Mouse (Mus musculus) bone marrow, adult 2 months (tissue): ENCODE data around the gene Sept5. TPM values are rescaled to one million over a fixed set of nuclear protein-coding genes. Genes with fewer than 3 reads are reported as not detected.

ENCODE experiments used
- H3K27ac ChIP-seq: fragments of 200-500 bp; 2 replicates; pipeline ENCODE4 v1.5.1; 2012; ENCODE audit warnings: low read depth, mild to moderate bottlenecking, control low read depth, inconsistent platforms, low read length; ENCODE audit not compliant: control insufficient read depth, poor library complexity, insufficient read depth
- H3K4me1 ChIP-seq: fragments of 200-500 bp; 2 replicates; pipeline ENCODE4 v1.6.1; 2011; ENCODE audit warnings: low read length; ENCODE audit not compliant: control insufficient read depth, insufficient read depth
- H3K4me3 ChIP-seq: fragments of 200-500 bp; replicated peaks from 2 replicates; pipeline ENCODE3; 2011; ENCODE audit warnings: mild to moderate bottlenecking, low read depth, low read length, control low read depth; ENCODE audit not compliant: control insufficient read depth
- CTCF ChIP-seq: fragments of 200-500 bp; IDR thresholded peaks from 2 replicates; pipeline ENCODE4 v1.5.1; 2011; ENCODE audit warnings: low read length, control low read depth; ENCODE audit not compliant: control insufficient read depth, insufficient read depth
- POLR2A ChIP-seq: fragments of 200-500 bp; IDR thresholded peaks from 2 replicates; pipeline ENCODE4 v1.6.1; 2011; ENCODE audit warnings: low read depth, mild to moderate bottlenecking, control low read depth, low read length, borderline replicate concordance; ENCODE audit not compliant: control insufficient read depth
- WGBS: fragments of 180-500 bp; shearing (Covaris S2); methylation state at CpG from one replicate; pipeline ENCODE4 v1.1.7; 2018; 5-methylcytosine and 5-hydroxymethylcytosine counted together
- polyA plus RNA-seq: library from polyadenylated mRNA; stranded (reverse); fragments of >200 nt; gene quantifications from 2 replicates; pipeline ENCODE4 v1.2.4, GENCODE M21; 2011; ENCODE audit warnings: low replicate concordance; ENCODE audit not compliant: missing spikeins, insufficient read depth, insufficient read length

Gene Sept5
- polyA plus RNA-seq, 1 experiment, result 41.9 TPM

DNA sequence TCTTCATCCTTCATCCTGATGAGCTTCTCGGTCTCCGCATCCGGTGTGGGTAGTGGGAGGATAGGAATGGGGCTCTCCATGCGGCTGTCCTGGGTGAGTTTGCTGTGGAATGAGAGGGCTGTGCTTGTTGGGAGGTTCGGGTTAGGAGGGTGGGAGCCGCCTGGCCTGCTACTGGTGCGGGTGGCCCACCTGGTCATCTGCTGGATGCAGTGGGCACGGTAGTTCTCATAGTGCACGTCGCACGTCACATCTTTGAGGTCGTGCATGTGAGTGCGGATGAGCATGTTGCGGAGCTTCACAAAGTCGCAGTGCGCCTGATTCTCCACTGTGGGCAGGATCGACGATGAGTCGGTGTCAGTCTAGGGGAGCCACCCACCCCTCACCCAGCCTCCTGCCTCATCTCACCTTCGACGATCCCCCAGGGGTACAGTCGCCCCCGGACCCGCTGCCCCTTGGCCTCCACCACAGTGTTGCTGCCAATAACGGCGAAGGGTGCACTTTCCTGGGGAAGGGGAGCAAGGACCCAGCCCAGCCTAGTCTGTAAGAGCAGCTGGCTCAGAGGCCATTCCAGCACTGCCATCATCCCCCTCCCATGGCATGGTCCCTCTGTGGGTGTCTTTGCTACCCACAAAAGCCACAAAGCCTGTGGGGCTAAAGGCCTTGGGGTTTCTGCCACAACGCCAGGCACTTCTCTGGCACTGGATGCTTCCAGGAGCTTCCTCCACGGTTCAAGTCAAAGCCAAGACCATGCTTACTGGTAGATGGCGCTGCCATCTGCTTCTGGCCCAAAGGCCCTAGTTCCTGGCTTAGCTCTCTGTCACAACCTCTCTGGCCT, 6.6 kb downstream of the Sept5 start:
- TF ChIP-seq POLR2A (no peak), CTCF (no peak)
- Histone ChIP-seq H3K4me3 (no peak overlapping the region), H3K4me1 (peaks cover 3% of the 10 kb centered on the region; the same call in 1 of the 2 replicates), H3K27ac (no peak overlapping the region)
- WGBS, result 36% methylated on average over 29 of the region's 29 CpGs

DNA sequence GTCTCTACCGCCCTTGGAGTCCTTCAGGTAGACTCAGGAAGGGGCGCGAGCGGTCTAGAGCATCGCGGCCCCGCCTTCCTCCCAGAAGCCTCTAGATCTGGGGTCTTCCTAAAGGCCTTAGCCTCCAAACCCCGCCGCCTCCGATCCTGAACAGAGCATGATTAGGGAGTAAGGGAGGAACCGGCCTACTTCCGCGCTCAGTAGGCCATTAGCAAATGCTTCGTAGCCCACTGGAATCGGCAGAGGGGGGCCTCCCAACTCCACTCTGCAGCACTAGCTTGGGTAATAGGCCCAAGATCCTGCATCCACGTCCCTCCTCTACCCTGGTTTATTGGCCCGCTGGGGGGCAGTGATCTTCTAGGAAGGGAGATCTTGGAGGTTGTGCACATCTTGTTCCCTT, 7.7 kb downstream of the Sept5 start, which contains the start of gene Gp1bb:
Gene Gp1bb, minus strand, starts transcription at position 385 of the 400 bp plus-strand sequence.
- TF ChIP-seq POLR2A (no peak), CTCF (no peak)
- H3K27ac ChIP-seq, result peak within 1 kb of the TSS; percentile 13
- peaks cover 5% of the 10 kb centered on the region for H3K4me1 ChIP-seq
- 9% methylated on average over 17 of the region's 17 CpGs for WGBS
- no peak within 1 kb of the TSS for H3K4me3 ChIP-seq

DNA sequence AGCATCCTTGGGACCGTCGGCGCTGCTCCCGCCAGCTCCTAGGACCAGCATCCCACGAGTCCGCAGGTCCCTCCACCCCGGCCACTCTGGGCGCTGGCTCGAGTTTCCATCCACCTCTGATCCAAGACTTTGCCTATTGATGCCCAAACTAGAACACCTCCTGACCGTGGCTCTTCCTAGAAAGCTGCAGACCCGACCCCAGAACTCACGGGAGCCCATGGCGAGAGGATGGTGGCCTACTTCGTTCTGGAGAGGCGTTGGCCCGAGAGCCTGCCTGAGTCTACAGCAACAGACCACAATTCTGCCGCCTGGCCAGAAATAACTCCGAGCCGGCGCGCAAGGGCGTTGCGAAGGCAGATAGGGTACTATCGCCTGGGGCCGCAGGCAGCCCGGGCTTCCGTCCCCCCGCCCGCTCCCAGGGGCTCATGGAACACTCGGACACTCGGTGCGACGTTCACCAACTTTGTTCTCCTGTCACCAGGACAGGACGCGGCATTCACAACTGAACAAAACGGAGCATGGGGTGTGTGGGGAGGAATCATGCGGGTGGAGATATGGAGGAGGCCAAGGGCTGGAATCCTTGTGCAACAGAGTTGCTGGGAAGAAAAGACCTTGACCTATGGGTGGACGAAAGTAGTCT, 8.3 kb downstream of the Sept5 start:
- WGBS, result 4% methylated on average over 38 of the region's 38 CpGs
- H3K4me3 ChIP-seq, result no peak overlapping the region
- H3K27ac ChIP-seq, result peak overlapping the region; percentile 13
- peaks cover 3% of the 10 kb centered on the region for H3K4me1 ChIP-seq
- TF ChIP-seq CTCF, result no peak
- no peak for TF ChIP-seq POLR2A

DNA sequence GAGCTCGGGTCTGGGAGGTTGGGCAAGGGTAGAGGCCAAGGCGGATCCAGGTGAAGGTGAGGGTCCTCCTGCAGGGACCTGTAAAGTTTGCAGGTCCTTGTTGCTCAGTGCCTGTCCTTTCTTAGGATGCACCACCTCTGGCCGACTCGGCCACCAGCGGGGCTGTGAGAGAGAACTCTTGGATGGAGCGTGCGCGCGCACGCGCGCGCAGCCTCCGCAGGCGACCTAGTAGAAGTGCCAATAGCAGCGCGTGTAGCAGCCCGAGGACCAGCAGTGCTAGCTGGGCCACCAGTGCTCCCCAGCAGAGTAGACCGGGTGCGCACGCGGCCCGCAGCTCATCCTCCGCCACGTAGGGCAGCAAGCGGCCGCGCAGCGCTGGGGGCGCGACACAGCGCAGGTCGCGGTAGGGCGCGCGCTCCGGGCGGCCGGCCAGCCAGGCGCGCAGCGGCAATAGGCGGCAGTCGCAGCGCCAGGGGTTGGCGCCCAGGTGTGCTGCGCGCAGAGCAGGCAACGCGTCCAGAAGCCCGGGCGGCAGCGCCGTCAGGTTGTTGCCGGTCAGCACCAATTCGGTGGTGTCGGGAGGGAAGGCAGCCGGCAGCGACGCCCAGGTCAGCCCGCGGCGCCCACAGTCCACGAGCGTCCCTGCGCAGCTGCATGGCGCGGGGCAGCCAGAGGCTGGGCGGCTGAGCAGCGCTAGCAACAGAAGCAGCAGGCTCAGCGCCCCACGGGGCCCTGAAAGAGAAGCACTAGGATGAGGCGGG, 9.0 kb downstream of the Sept5 start:
- peak overlapping the region; percentile 13; the same call in 1 of the 2 replicates for H3K27ac ChIP-seq
- peak overlapping the region; percentile 9 for H3K4me3 ChIP-seq
- 5% methylated on average over 74 of the region's 74 CpGs for WGBS
- peaks cover 3% of the 10 kb centered on the region for H3K4me1 ChIP-seq
- TF ChIP-seq CTCF, result no peak
- no peak for TF ChIP-seq POLR2A

DNA sequence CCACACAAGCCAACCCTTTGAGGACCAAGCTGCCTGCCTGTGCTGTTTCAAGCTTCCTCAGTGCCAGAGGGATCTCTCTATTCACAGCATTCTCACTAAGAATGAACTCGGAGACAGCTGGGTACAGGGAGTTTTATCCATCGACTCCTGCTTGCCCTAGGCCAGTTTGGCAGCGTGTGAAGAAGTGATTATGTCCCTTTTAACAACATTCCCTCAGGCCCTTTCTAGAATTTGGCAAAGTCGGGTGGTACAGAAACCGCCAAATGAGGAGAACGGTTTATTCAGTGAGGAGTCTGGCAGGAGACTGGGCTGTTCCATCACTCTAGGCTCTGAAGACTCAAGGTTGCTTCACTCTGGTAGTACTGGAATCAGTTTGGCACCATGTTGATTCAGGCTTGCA, 9.6 kb downstream of the Sept5 start:
- Histone ChIP-seq H3K27ac (no peak overlapping the region), H3K4me3 (no peak overlapping the region), H3K4me1 (peaks cover 3% of the 10 kb centered on the region)
- WGBS, result 54% methylated on average over 6 of the region's 6 CpGs
- no peak for TF ChIP-seq POLR2A
- no peak for TF ChIP-seq CTCF

DNA sequence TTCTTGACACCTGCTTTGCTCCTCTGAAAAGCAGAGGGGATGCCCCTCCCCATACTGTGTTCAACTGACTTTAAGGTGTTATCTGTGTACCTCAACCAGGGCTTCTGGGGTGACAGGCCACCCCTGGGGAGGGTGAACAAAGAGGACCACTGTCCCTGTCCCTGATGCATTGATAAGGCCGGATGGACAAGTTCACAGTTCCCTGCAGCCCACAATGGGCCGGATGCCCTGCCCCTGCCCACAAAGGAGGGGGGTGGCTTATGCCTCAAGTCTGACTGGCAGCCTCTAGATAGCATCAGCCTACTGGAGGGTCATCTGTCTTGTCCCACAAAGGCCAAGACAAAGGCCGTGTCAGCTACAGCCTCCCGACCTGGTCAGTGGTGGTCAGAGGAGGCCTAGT, 10.6 kb downstream of the Sept5 start:
- Histone ChIP-seq H3K4me1 (peaks cover 3% of the 10 kb centered on the region), H3K27ac (no peak overlapping the region), H3K4me3 (no peak overlapping the region)
- 67% methylated on average over 4 of the region's 4 CpGs for WGBS
- TF ChIP-seq POLR2A (no peak), CTCF (no peak)

DNA sequence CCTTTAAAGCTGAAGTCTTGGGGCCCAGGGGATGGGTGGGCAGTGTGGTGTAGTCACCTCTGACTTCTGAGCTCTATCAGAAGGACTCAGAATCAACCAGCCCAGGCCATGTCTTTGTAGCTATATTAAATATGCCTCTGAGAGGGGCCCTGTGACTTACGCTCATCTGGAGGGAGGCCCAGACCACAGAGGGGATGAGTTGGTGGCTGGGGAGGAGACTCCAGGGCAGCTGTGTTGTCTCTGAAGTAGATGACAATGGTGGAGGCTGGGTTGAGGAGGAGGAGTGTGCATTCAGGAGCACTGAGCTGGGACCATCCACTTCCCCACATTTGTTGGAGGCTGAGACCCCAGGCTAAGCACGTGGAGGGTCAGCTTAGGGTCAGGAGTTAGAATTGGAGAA, 11.5 kb downstream of the Sept5 start:
- TF ChIP-seq POLR2A (no peak), CTCF (no peak)
- Histone ChIP-seq H3K4me1 (peaks cover 3% of the 10 kb centered on the region), H3K27ac (no peak overlapping the region), H3K4me3 (no peak overlapping the region)
- 80% methylated on average over 2 of the region's 2 CpGs for WGBS

DNA sequence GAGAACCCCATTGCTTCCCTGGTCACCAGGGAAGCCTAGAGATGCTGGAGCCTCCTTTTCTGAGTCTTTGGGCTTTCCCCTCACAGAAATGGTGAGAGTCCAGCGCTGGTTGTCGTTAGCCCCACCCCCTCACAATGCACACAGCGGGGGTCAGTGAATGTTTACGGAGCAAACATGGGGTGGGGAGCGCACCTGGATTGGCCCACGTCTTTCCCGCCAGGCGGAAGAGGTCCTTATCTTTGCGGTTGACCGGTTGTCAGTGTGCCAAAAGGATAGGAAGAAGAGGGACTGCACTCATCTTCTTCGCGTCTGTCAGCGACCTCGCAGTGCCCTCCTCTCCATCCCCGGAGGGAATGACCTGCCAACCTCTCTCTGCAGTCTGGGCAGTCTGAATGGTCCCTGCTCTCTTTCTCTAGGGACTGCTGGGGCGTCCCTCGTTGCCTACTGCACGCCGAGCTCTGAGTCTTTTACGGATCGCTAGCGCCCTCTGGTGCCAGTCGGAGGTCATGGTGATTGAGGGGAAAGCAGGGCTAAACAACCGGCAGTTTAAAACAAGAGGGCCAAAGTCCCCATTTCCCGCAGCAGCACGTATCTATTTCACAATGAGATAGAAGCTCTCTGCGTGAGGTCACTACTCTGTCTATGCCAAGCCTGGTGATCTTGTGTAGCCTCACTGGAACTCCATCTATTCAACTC, 12.2 kb downstream of the Sept5 start:
- Histone ChIP-seq H3K4me1 (peaks cover 3% of the 10 kb centered on the region), H3K27ac (no peak overlapping the region), H3K4me3 (no peak overlapping the region)
- TF ChIP-seq CTCF (peak; percentile 93), POLR2A (no peak)
- whole genome bisulfite sequencing, result 3% methylated on average over 27 of the region's 27 CpGs
